Comparison of ENCODE assay signal across 8 mouse cellular contexts in genomic region chr2:30614151-30614923, GRCm38 (mm10). TPM values are rescaled to one million over a fixed set of nuclear protein-coding genes. Genes with fewer than 3 reads are reported as not detected.
DNase-seq lines count a peak whose midpoint lies in the region; ATAC-seq lines count a peak whose summit lies in the region.

No protein-coding gene starts in this region.

- WGBS in heart, embryonic 11.5 days (ENCODE audit: insufficient replicate concordance): 41% methylated on average over 9 of the region's 9 CpGs
- WGBS in forebrain, embryonic 16.5 days: 32% methylated on average over 9 of the region's 9 CpGs
- 21% methylated on average over 9 of the region's 9 CpGs for WGBS in midbrain, embryonic 10.5 days

- no peak for DNase-seq in heart, postnatal 36 days
- peak; percentile 58 for DNase-seq in NIH3T3 (ENCODE audit: low read depth)
- DNase-seq in midbrain, embryonic 10.5 days (ENCODE audit: low spot score): no peak
- DNase-seq in thymus, postnatal 14 days: no peak
- DNase-seq in spleen, postnatal 36 days (ENCODE audit: low spot score in 2 of 2): no peak

- peak overlapping the region; percentile 61 for H3K4me2 ChIP-seq in heart, embryonic 11.5 days
- H3K4me2 ChIP-seq in forebrain, embryonic 16.5 days (ENCODE audit: low read length): peak overlapping the region; percentile 55

- peak overlapping the region; percentile 60 for H3K27ac ChIP-seq in heart, embryonic 11.5 days (ENCODE audit: low read depth, low read length)
- peak overlapping the region; percentile 93 for H3K27ac ChIP-seq in forebrain, embryonic 16.5 days (ENCODE audit: low read length)
- H3K27ac ChIP-seq in midbrain, embryonic 10.5 days (replicated peaks): peak overlapping the region; percentile 92

- peak overlapping the region; percentile 20; the same call in 1 of the 2 replicates for H3K4me3 ChIP-seq in heart, embryonic 11.5 days (ENCODE audit: low read depth, low read length)
- H3K4me3 ChIP-seq in forebrain, embryonic 16.5 days (replicated peaks; ENCODE audit: low read length): peak overlapping the region; percentile 29
- H3K4me3 ChIP-seq in midbrain, embryonic 10.5 days: peak overlapping the region; percentile 40

- no peaks in the 10 kb centered on the region for H3K9me3 ChIP-seq in heart, embryonic 11.5 days (replicated peaks; ENCODE audit: control insufficient read depth, low read length)
- no peaks in the 10 kb centered on the region for H3K9me3 ChIP-seq in forebrain, embryonic 16.5 days (ENCODE audit: control insufficient read depth, low read length)
- H3K9me3 ChIP-seq in midbrain, embryonic 10.5 days (replicated peaks): peaks cover under 1% of the 10 kb centered on the region; the same call in 1 of the 2 replicates

- peak overlapping the region; percentile 71 for H3K9ac ChIP-seq in heart, embryonic 11.5 days (ENCODE audit: low read depth, low read length)
- H3K9ac ChIP-seq in forebrain, embryonic 16.5 days (replicated peaks; ENCODE audit: low read depth, low read length): peak overlapping the region; percentile 55

- peaks cover 13% of the 10 kb centered on the region for H3K4me1 ChIP-seq in heart, embryonic 11.5 days (ENCODE audit: control insufficient read depth, insufficient read depth, low read length)
- H3K4me1 ChIP-seq in forebrain, embryonic 16.5 days (replicated peaks; ENCODE audit: control insufficient read depth, insufficient read depth, low read length): peaks cover 19% of the 10 kb centered on the region
- H3K4me1 ChIP-seq in midbrain, embryonic 10.5 days: peaks cover 43% of the 10 kb centered on the region

- H3K27me3 ChIP-seq in heart, embryonic 11.5 days (ENCODE audit: control insufficient read depth, insufficient read depth, low read length): no peaks in the 10 kb centered on the region
- no peaks in the 10 kb centered on the region for H3K27me3 ChIP-seq in forebrain, embryonic 16.5 days (replicated peaks; ENCODE audit: control insufficient read depth, insufficient read depth, low read length)
- no peaks in the 10 kb centered on the region for H3K27me3 ChIP-seq in midbrain, embryonic 10.5 days (ENCODE audit: low read depth, poor library complexity, severe bottlenecking)

- intact Hi-C loops in heart, postnatal 36 days (cut with DNase I): no loop called here

- H3K36me3 ChIP-seq in heart, embryonic 11.5 days (ENCODE audit: control insufficient read depth, insufficient read depth, low read length): no peaks in the 10 kb centered on the region
- H3K36me3 ChIP-seq in forebrain, embryonic 16.5 days (ENCODE audit: control insufficient read depth, insufficient read depth): no peaks in the 10 kb centered on the region
- H3K36me3 ChIP-seq in midbrain, embryonic 10.5 days: no peaks in the 10 kb centered on the region

- ATAC-seq in heart, embryonic 11.5 days (replicated peaks; ENCODE audit: insufficient number of reproducible peaks, low FRiP score, low TSS enrichment): no peak
- peak; percentile 43 for ATAC-seq in forebrain, embryonic 16.5 days
- no peak for ATAC-seq in erythroblast, adult 5-6 weeks (replicated peaks; ENCODE audit: low FRiP score, poor library complexity, severe bottlenecking)

RNA-seq across cellular contexts. Expression of gene Cstad, which starts 19.5 kb away (rescaled TPM):
- 1.7 and 2.4 TPM in 2 replicates for polyA plus RNA-seq in heart, embryonic 11.5 days (2014; fragmentation: Nextera tagmentation; extraction: Ambion mirVana)
- 1 to 10 TPM; 1.5 to 2.3 TPM for total RNA-seq in heart, postnatal 36 days (2021)
- 0.89 and 0.93 TPM in 2 replicates for polyA plus RNA-seq in forebrain, embryonic 16.5 days (2015; fragmentation: Nextera tagmentation; extraction: Ambion mirVana)
- polyA plus RNA-seq in midbrain, embryonic 10.5 days (2016; fragmentation: Nextera tagmentation; extraction: Ambion mirVana): 0.20 and 0.34 TPM in 2 replicates
- not detected in 2 replicates for total RNA-seq in erythroblast, adult 5-6 weeks (2015; ENCODE audit: low replicate concordance)
- total RNA-seq in erythroblast, adult 5-6 weeks (2017; ENCODE audit: low replicate concordance): not detected in 2 replicates
